Comparison of ENCODE assay signal across 9 mouse cellular contexts in genomic region chr11:5650321-5650720, GRCm38 (mm10).
DNase-seq lines count a peak whose midpoint lies in the region; ATAC-seq and TF ChIP-seq lines count a peak whose summit lies in the region.
"Had no signal": no experiment of that assay in that cellular context is flagged by ENCODE, and none has a peak within 500 bp of the region (broad histone marks: within the 10 kb centered on the region; RNA-seq: fewer than 3 reads in every experiment).

No protein-coding gene starts in this region.

- H3K4me2 ChIP-seq in kidney, embryonic 14.5 days (replicated peaks; ENCODE audit: low read depth, low read length): no peak overlapping the region
- no peak overlapping the region for H3K4me2 ChIP-seq in forebrain, embryonic 11.5 days (ENCODE audit: low read depth, low read length, severe bottlenecking)
- H3K4me2 ChIP-seq: heart, embryonic 11.5 days had no signal

- H3K36me3 ChIP-seq in kidney, adult 2 months (ENCODE audit: control insufficient read depth, insufficient read depth, low read length): no peaks in the 10 kb centered on the region
- H3K36me3 ChIP-seq in kidney, embryonic 14.5 days (ENCODE audit: control insufficient read depth, insufficient read depth, low read length): no peaks in the 10 kb centered on the region
- H3K36me3 ChIP-seq in forebrain, embryonic 11.5 days (ENCODE audit: control insufficient read depth, insufficient read depth, low read length): no peaks in the 10 kb centered on the region

- 56% methylated on average over 7 of the region's 7 CpGs for WGBS in kidney, adult 2 months
- WGBS in kidney, embryonic 14.5 days: 69% methylated on average over 7 of the region's 7 CpGs
- 62% methylated on average over 7 of the region's 7 CpGs for WGBS in forebrain, embryonic 11.5 days

- H3K9ac ChIP-seq in kidney, embryonic 14.5 days (ENCODE audit: low read depth, low read length): no peak overlapping the region
- no peak overlapping the region for H3K9ac ChIP-seq in forebrain, embryonic 11.5 days (ENCODE audit: low read length)

- no peaks in the 10 kb centered on the region for H3K4me1 ChIP-seq in kidney, adult 2 months (ENCODE audit: control insufficient read depth, insufficient read depth, low read length)
- H3K4me1 ChIP-seq in kidney, embryonic 14.5 days (ENCODE audit: control insufficient read depth, insufficient read depth, low read length): no peaks in the 10 kb centered on the region
- no peaks in the 10 kb centered on the region for H3K4me1 ChIP-seq in forebrain, embryonic 11.5 days (replicated peaks; ENCODE audit: control insufficient read depth, insufficient read depth, low read length)

- DNase-seq in kidney, adult 2 months: peak; percentile 4
- DNase-seq in 3T3-L1 (ENCODE audit: low read depth, low spot score): peak; percentile 18
- DNase-seq in A20 (ENCODE audit: low read depth, low spot score): peak; percentile 55
- peak; percentile 26 for DNase-seq in forelimb bud, embryonic 11.5 days (ENCODE audit: low read depth, low spot score)
- no peak for DNase-seq in forebrain, embryonic 11.5 days (ENCODE audit: low spot score)

- H3K27ac ChIP-seq in kidney, adult 2 months (ENCODE audit: insufficient read depth, low read depth, low read length): no peak overlapping the region
- H3K27ac ChIP-seq in kidney, embryonic 14.5 days (ENCODE audit: low read depth, low read length): no peak overlapping the region
- H3K27ac ChIP-seq in forebrain, embryonic 11.5 days (ENCODE audit: low read depth, low read length): no peak overlapping the region
- H3K27ac ChIP-seq: macrophage had no signal

- H3K4me3 ChIP-seq in kidney, adult 2 months (ENCODE audit: insufficient read depth, low read depth, low read length): no peak overlapping the region
- no peak overlapping the region for H3K4me3 ChIP-seq in kidney, embryonic 14.5 days (ENCODE audit: low read length)
- H3K4me3 ChIP-seq in forebrain, embryonic 11.5 days (ENCODE audit: low read depth, low read length): no peak overlapping the region

- TF ChIP-seq POLR2A in kidney, adult 2 months (IDR thresholded peaks at IDR 0.05; ENCODE audit: low read depth, low read length): no peak

- no peaks in the 10 kb centered on the region for H3K27me3 ChIP-seq in kidney, adult 2 months (replicated peaks; ENCODE audit: control insufficient read depth, insufficient read depth, low read length)
- H3K27me3 ChIP-seq in kidney, embryonic 14.5 days (ENCODE audit: control insufficient read depth, insufficient read depth, low read length): no peaks in the 10 kb centered on the region
- H3K27me3 ChIP-seq in forebrain, embryonic 11.5 days (ENCODE audit: control insufficient read depth, insufficient read depth, low read length): no peaks in the 10 kb centered on the region

- no peak for ATAC-seq in kidney, embryonic 14.5 days (ENCODE audit: low FRiP score, low TSS enrichment)
- no peak for ATAC-seq in granulocyte monocyte progenitor cell, adult 5-6 weeks (replicated peaks; ENCODE audit: poor library complexity, severe bottlenecking)
- ATAC-seq in forebrain, embryonic 11.5 days (replicated peaks; ENCODE audit: low FRiP score): no peak

- peak; percentile 49 for TF ChIP-seq CTCF in kidney, adult 2 months (conservative IDR thresholded peaks at IDR 0.05; ENCODE audit: insufficient read depth, insufficient read length, low read depth, low read length)

- no peaks in the 10 kb centered on the region for H3K9me3 ChIP-seq in kidney, embryonic 14.5 days (ENCODE audit: control insufficient read depth, low read length)
- H3K9me3 ChIP-seq in forebrain, embryonic 11.5 days (ENCODE audit: control insufficient read depth, low read length): no peaks in the 10 kb centered on the region
